Mouse (Mus musculus): ENCODE measurements at regions not wholly inside any gene's neighbourhood (a gene's known extent, or its start where the extent isn't known, plus 50 kb on each side); places are given as distances from the start of the nearest gene placed in this dataset.

DNA sequence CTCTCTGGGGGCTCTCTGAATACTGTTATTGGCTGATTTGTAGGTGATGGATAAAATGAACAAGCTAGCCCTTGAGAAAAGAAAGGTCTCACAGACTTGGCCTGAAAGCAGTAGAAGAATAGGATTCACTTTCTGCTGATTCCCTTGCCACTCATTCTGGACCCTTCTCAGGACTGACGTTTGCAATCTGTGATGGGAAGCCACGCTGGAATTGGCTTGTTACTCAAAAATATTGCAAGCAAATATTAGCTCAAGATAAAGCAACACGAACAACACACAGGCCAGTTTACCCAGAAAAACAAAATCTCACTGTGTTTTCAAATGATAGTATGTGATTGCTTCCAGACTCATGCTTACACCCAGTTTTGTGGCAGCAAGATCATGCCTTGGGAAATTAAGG lies 137.7 kb upstream of the Id2 start:
- no peak for TF ChIP-seq CTCF (IDR thresholded peaks at IDR 0.05; ENCODE audit: borderline replicate concordance, insufficient read depth, low read depth, low read length)
- TF ChIP-seq POLR2A (IDR thresholded peaks at IDR 0.05; ENCODE audit: borderline replicate concordance, insufficient read depth, low read length) = no peak
